Mouse (Mus musculus) lung, adult 2 months (tissue): ENCODE results near the gene Myl4.

Experiments
- CTCF ChIP-seq: fragments of 200-500 bp; IDR thresholded peaks from 2 replicates; pipeline ENCODE4 v1.5.1; 2011; ENCODE audit warnings: mild to moderate bottlenecking, low read length, control low read depth; ENCODE audit not compliant: insufficient read depth
- POLR2A ChIP-seq: fragments of 200-500 bp; IDR thresholded peaks from 2 replicates; pipeline ENCODE4 v1.6.1; 2011; ENCODE audit warnings: low read depth, mild to moderate bottlenecking, control low read depth, low read length, borderline replicate concordance; ENCODE audit errors: extremely low read depth

DNA sequence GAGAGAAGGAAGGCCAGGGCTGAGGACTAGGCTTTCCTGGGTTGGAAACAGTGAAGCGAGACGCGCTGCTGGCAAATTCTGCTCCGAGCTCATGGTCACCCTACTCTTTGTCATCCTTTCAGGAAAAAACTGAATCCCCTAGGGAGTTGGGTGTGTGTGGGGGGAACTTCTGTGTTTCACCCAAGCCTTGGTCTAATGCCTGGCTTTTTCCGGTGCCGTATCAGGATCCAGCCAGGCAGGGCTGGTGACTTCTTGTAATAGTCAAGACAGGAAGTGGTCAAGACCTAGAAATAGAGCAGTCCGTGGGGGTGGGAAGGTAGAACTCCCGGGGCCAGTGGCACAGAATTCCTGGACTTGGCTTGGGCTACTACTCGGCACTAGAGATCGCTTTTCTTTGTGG is 45.9 kb downstream of the Myl4 start:
- TF ChIP-seq POLR2A (no peak), CTCF (no peak)
